Mouse (Mus musculus) kidney, adult 2 months (tissue): ENCODE data around the gene Krt17. TPM values are rescaled to one million over a fixed set of nuclear protein-coding genes. Genes with fewer than 3 reads are reported as not detected.

ENCODE experiments used
- DNase-seq: peaks from one replicate; pipeline ENCODE4 v3.0.0; 2021
- H3K27ac ChIP-seq: fragments of 200-500 bp; 2 replicates; pipeline ENCODE4 v1.5.1; 2012; ENCODE audit warnings: low read depth, low read length, control low read depth, inconsistent platforms; ENCODE audit not compliant: insufficient read depth
- H3K27me3 ChIP-seq: fragments of 200-500 bp; replicated peaks from 2 replicates; pipeline ENCODE4 v1.6.1; 2012; ENCODE audit warnings: mild to moderate bottlenecking, moderate library complexity, low read length, inconsistent platforms; ENCODE audit not compliant: control insufficient read depth, insufficient read depth
- H3K36me3 ChIP-seq: fragments of 200-500 bp; 2 replicates; pipeline ENCODE4 v1.6.1; 2012; ENCODE audit warnings: mild to moderate bottlenecking, moderate library complexity, low read length, inconsistent platforms; ENCODE audit not compliant: control insufficient read depth, insufficient read depth
- H3K4me1 ChIP-seq: fragments of 200-500 bp; 2 replicates; pipeline ENCODE4 v1.6.1; 2011; ENCODE audit warnings: low read length; ENCODE audit not compliant: control insufficient read depth, insufficient read depth
- H3K4me3 ChIP-seq: fragments of 200-500 bp; 2 replicates; pipeline ENCODE4 v1.5.1; 2011; ENCODE audit warnings: mild to moderate bottlenecking, low read depth, low read length, control low read depth; ENCODE audit not compliant: insufficient read depth
- CTCF ChIP-seq: fragments of 200-500 bp; conservative IDR thresholded peaks from 2 replicates; pipeline ENCODE4 v1.5.1; 2011; ENCODE audit warnings: low read depth, mild to moderate bottlenecking, control low read depth, low read length, moderate library complexity, mixed read lengths; ENCODE audit not compliant: insufficient read depth, insufficient read length
- POLR2A ChIP-seq: fragments of 200-500 bp; IDR thresholded peaks from one replicate; pipeline ENCODE4 v1.6.1; 2011; ENCODE audit warnings: low read depth, low read length, control low read depth
- WGBS: fragments of 180-500 bp; shearing (Covaris S2); methylation state at CpG from one replicate; pipeline ENCODE4 v1.1.7; 2018; 5-methylcytosine and 5-hydroxymethylcytosine counted together
- polyA plus RNA-seq: library from polyadenylated mRNA; depleted of rRNA; stranded (reverse); fragments of >200 nt; gene quantifications from 2 replicates; pipeline ENCODE4 v1.2.3, GENCODE M21; 2012

The Krt17 gene
- polyA plus RNA-seq, 1 experiment = 0.08 TPM

DNA sequence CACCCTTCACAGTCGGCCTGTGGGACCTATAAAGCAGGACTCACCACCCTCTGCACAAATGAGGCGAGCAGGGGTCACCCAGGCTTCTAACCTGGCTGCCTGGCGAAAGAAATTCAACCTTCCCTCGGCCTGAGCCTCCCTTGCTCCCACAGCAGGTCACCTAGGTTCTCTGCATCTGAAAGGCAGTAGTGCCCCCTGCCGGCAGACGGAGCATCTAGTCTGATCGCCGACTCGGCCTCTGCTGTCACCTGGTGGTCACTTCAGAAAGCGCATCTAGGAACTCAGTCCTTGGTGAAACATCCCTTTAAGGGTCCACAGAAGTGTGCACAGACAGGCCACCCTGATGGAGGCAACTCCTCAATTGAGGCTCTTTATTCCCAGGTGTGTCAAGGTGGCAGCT is 34.5 kb upstream of the Krt17 start:
- H3K4me3 ChIP-seq = no peak overlapping the region
- WGBS = 5% methylated on average over 10 of the region's 10 CpGs
- no peaks in the 10 kb centered on the region for H3K4me1 ChIP-seq
- TF ChIP-seq CTCF (peak; percentile 100; the same call in 1 of the 2 replicates), POLR2A (no peak)
- no peaks in the 10 kb centered on the region for H3K27me3 ChIP-seq
- no peak overlapping the region for H3K27ac ChIP-seq
- DNase-seq = peak; percentile 75
- no peaks in the 10 kb centered on the region for H3K36me3 ChIP-seq

- TF ChIP-seq CTCF = no peak
- TF ChIP-seq POLR2A = no peak
- H3K4me3 ChIP-seq = no peak overlapping the region
- WGBS = 67% methylated on average over 6 of the region's 6 CpGs
Observed at GRCm38 (mm10) chr11:100292884-100293283, 32.1 kb upstream of the Krt17 start.

GRCm38 (mm10) chr11:100290235-100290634 is 29.4 kb upstream of the Krt17 start:
- 61% methylated on average over 5 of the region's 5 CpGs for WGBS
- peak; percentile 13 for DNase-seq

More at GRCm38 (mm10) chr11:100292884-100293283, 32.1 kb upstream of the Krt17 start:
- Histone ChIP-seq H3K36me3 (no peaks in the 10 kb centered on the region), H3K4me1 (no peaks in the 10 kb centered on the region), H3K27ac (no peak overlapping the region), H3K27me3 (no peaks in the 10 kb centered on the region)
- no peak for DNase-seq

DNA sequence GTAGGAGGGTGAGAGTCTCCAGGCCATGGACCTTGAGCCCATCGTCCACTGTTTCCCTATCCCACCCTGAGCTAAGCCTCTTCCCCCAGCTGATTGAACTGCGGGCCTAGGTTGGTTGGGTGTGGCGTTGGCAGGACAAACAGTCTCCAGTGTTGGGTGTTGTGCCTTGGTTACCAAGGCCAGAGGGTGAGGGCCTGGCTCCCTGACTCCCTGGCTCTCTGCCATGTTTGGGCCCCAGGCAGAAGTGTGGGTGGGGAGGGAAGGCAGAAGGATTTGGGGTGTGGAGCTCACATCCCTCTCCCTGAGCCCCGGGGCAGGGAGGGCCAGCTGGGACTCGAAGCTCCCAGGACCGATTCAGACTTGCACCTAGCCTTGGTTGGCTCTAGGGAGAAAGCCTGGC is 28.1 kb upstream of the Krt17 start:
- Histone ChIP-seq H3K27me3 (no peaks in the 10 kb centered on the region), H3K36me3 (no peaks in the 10 kb centered on the region), H3K4me3 (no peak overlapping the region), H3K27ac (no peak overlapping the region), H3K4me1 (no peaks in the 10 kb centered on the region)
- WGBS = 67% methylated on average over 6 of the region's 6 CpGs
- TF ChIP-seq POLR2A (no peak), CTCF (no peak)
- peak; percentile 11 for DNase-seq

More at GRCm38 (mm10) chr11:100290235-100290634, 29.4 kb upstream of the Krt17 start:
- Histone ChIP-seq H3K4me1 (no peaks in the 10 kb centered on the region), H3K27ac (no peak overlapping the region; the same call in 1 of the 2 replicates), H3K36me3 (no peaks in the 10 kb centered on the region), H3K4me3 (no peak overlapping the region), H3K27me3 (no peaks in the 10 kb centered on the region)
- TF ChIP-seq POLR2A = no peak
- no peak for TF ChIP-seq CTCF

- WGBS = 45% methylated on average over 10 of the region's 10 CpGs
- TF ChIP-seq POLR2A (no peak), CTCF (no peak)
- no peak overlapping the region for H3K4me3 ChIP-seq
- no peak overlapping the region for H3K27ac ChIP-seq
- H3K36me3 ChIP-seq = no peaks in the 10 kb centered on the region
- DNase-seq = no peak
- no peaks in the 10 kb centered on the region for H3K27me3 ChIP-seq
- no peaks in the 10 kb centered on the region for H3K4me1 ChIP-seq
Observed at GRCm38 (mm10) chr11:100287024-100287423, 26.2 kb upstream of the Krt17 start.

- TF ChIP-seq CTCF = no peak
- no peak for TF ChIP-seq POLR2A
- H3K27me3 ChIP-seq = no peaks in the 10 kb centered on the region
- WGBS = 87% methylated on average over 4 of the region's 4 CpGs
- H3K4me1 ChIP-seq = no peaks in the 10 kb centered on the region
- DNase-seq = no peak
- no peak overlapping the region for H3K27ac ChIP-seq
- H3K36me3 ChIP-seq = no peaks in the 10 kb centered on the region
- H3K4me3 ChIP-seq = no peak overlapping the region
Observed at GRCm38 (mm10) chr11:100284988-100285387, 24.2 kb upstream of the Krt17 start.

- Histone ChIP-seq H3K27me3 (no peaks in the 10 kb centered on the region), H3K36me3 (no peaks in the 10 kb centered on the region), H3K4me3 (no peak overlapping the region), H3K27ac (no peak overlapping the region), H3K4me1 (no peaks in the 10 kb centered on the region)
- peak; percentile 69 for DNase-seq
- TF ChIP-seq POLR2A (no peak), CTCF (peak; percentile 87)
- WGBS = 23% methylated on average over 10 of the region's 10 CpGs
Observed at GRCm38 (mm10) chr11:100282549-100282948, 21.7 kb upstream of the Krt17 start.
